Mouse (Mus musculus) frontal cortex, postnatal 36 days (tissue): Measurements from ENCODE around the gene P2rx7.

Source experiments
- DNase-seq, 2 experiments: peaks; one replicate each; pipeline ENCODE4 v3.0.0; 2022; ENCODE audit warnings: low spot score in 2 of 2

The P2rx7 gene

DNA sequence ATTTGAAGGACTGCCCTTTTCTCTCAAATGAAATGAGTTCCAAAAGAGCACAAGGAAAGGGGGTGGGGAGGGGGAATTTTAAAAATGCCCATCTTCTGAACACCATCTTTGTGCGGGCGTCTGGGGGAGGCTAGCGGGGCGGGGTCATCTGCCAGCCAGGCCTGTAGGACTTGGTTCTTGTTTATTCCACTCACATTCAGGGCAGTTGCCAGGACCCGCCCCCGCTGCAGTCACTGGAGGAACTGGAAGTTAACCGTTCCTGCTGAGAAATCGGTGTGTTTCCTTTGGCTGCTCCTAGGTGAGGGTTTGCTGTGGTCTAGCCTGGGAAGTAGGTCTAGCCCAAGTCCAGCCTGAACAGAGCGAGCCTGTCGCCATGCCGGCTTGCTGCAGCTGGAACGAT is at the start of gene P2rx7:
P2rx7 (plus strand) TSS at position 211 of the 400 bp plus-strand sequence.
- peak in 1 of 2 experiments; percentile 69 for DNase-seq

DNA sequence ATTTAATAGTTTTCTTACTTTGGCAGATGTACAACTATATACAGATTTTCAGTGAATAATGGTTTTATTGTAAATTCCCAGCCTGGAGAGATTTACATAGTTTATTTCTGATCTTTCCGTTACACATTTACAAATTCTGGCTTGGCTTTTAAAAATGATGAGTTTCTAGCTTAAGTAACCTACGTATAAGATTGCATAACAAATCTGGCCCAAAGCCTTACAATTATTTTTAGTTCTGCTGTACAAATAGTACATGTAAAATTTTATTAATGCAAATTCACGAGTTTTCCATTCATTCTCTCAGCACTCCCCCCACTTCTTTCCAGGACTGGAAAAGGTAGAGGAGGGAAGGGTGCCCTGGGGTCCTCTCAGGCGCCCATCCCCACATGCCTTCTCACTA is 48.2 kb upstream of the P2rx7 start:
- no peak for DNase-seq

DNA sequence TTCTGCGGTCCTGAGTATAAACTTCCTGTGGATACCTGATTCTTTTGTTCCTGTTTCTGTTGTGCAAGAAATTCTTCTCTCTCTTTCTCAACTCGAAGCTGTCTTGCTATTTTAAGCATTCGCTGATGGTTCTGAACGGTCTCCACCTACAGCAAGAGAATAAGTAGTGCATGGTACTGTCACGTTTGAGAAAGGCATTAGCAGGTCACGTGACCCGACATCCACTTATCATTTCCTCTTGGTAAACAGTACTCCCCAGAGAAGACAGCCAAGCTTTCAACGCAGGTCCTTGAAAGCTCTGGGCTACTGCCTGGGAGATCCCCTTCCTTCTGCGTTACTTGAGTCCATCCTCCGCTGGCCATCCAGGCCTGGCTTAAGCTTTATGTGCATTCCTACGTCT is 41.5 kb upstream of the P2rx7 start:
- DNase-seq, result no peak

DNA sequence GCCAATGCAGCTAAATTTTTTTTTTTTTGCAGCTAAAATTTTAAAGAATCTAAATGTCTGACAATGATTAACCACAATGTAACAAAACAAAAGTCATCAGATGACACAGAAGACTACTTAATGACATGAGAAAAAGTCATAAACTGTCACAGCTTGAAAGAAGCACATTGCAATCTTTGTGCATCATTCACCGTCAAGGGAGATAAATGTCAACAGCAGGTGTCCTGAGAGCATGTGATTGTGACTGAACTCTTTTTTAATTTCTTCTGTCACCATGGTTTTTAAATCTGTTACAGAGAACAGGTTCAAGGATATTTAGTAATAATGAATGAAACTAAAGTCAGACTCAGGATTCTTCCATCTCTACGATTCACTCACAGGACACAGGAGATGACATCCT is 38.8 kb upstream of the P2rx7 start:
- DNase-seq, result no peak

DNA sequence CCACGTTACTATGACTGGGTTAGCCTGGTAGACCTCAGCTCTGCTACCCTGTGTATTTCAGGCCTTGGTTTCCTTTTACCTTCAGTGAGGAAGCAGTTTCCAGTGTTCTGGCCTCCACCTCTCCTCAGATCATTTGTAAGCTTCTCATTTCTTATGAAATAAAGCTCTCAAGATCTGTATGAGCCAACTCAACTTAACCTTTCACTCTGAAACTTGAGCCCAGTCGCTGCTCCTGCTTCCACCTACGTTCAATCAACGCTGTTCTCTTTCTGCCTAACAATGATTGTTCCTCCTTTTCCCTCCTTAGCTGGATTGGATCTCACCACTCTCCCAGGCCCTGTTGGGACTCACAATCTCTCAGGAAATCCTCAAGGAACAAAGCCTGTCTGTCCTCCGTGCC is 32.1 kb upstream of the P2rx7 start:
- no peak for DNase-seq

DNA sequence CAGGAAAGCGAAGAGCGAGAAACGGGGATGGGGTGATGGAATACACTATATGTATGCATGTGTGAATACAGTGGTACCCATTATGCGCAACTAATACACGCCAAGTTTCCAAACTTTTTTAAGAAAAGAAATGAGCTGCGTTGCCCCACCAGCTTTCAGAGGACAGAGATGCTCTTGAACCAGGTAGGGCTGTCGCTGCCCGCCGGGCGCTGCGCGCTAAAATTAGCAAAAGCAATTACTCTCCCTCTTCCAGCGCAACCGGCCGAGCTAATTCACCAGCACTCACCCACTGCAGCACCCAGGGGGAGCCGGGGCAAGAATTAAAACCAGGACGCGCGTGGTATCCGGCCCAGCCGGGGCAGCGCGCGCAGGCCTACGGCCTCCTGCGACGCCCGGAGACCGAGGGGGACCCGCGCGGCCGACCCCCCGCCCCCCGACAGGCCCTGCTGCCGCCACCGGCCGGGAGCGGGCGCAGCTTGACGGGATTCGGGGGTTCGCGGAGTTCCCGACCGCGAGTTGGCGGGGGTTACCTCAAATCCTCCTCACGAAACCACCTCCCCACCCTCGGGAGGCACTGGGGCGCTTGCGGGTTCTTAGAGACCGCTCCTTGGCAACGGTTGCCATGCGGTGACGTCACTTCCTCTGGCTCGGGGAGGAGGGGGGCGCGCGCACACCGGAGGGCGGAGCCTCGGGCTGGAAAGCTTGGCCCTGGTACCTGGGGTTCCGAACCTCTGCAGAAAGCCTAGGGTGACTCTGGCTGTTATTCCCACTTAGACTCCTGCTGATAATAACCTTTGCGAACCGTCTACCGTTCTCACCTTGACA is 29.6 kb upstream of the P2rx7 start, which contains the start of gene Ift81:
Ift81 (minus strand) TSS at position 611 of the 825 bp plus-strand sequence.
- DNase-seq, result peak; percentile 96

DNA sequence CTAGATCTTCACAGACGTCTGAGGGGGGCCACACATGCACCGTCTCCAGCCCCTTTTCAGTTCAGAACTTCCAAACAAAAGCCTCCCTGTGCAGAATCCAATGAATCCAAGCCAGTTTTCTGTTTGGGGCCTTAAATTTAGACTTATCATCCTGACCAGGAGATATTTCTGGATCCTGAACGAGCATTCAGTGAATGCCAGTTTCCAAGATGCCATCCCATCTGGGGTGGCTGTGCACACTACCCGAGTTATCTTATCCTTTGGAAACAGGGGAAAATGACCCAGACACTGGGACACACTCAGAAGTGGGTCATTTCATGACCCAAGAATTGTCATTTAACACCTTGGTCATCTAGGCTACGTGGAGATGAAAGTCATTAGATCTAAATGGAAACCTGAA is 26.0 kb upstream of the P2rx7 start:
- no peak for DNase-seq

DNA sequence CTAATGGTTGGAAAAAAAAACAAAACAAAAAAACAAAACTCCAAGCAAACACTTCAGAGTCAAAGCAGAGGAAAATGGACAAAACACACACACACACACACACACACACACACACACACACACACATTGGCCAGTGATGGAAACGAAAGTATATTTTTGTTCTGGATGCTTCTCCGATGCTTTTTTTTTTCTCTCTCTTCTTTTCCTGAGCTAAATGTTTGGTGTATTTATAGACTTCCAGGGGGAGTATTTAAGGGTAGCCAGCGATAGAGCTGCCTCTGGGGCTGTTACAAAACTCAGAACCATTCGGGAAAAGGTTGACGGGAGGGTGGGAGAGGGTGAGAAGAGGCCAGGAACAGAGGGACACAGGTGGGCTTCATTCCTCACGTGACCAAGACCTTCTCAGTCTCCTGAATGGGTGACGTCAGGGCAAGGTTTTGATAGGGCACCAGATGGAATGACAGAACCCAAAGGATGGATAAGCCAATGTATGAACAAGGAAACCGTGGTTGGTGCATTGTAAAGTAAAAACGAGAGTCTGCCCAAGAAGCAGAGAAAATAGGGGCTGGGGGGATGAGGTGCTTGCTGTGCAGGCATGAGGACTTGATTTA is 23.9 kb upstream of the P2rx7 start:
- DNase-seq, result peak in 1 of 2 experiments; percentile 59

DNA sequence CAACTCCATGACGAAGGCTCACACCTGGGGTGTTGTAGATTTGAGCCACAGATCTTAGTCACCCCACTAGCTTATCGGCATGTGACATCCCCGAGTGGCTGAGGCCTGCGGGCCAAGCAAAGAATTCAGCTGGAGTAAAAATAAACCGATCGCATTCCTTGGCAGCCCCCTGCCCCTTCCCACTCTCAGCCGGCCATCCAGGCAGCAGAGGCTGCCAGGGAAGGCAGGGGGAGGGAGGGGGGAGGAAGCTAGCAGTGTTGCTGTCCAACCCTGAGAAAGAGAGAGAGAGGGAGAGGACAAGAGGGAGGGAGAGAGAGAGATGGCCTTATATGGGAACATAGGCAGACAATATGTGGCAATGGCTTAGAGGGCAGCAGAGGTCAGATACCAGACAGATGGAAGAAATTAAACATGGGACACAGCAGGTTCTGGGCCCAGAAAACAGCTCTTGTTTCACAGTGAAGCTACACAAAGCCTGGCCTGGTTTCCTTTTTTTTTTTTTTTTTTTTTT is 22.3 kb upstream of the P2rx7 start:
- DNase-seq, result no peak

DNA sequence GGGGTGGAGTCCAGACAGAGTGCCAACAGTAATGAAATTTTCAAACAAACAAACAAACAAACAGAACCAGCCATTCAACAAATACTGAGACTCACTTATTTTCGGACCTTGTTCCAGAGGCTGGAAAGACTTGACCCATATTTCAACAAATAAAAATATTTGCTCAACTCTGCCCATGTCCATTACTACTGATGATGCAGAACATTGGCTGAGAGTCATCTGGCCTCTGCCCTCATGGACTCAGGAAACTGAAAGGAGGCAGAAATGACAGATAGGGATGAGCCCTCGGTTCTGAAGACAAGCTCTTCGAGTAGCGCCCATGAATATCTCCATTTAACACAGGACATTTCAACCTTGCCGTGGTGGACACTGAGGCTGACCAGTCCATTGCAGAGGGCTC is 21.2 kb upstream of the P2rx7 start:
- no peak for DNase-seq

DNA sequence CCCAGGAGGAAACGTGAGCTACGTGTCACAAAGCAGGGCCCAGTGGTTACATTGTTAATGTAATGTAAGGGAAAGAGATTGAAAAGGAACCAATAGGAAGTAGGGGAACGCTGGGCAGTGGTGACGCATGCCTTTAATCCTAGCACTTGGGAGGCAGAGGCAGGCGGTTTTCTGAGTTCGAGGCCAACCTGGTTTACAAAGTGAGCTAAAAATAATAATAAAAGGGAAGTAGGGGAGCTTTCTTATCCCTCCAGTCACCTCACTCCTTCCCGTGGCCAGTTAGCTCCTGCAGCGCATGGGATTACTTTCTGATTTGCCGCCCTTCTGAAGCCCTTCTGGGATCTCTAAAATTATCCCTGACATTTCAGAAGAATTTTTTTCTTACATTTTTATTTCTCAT is 19.9 kb upstream of the P2rx7 start:
- DNase-seq, result no peak

DNA sequence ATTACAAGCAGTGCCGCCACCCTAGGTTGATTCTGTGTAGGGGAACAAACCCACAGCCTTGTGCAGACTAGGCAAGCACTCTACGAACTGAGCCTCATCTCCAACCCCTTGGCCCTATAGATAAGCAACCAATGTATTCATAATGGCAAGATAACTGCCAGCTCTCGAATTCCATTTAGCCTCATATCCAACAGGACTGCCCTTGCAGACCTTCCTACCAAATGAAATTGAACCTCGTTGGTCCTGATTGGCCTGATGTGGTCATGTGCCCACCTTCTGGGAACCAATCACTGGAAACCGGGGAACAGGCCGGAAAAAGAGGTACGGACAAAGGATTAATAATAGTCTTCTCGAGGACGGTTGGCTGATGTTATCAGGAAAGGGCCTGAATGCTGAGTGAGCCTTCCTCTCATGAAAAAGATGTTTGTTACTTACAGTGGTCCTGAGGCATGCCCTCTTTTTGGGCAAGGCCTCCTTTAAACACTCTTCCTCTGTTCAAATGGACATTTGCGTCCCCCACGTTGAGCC is 18.7 kb upstream of the P2rx7 start:
- DNase-seq, result no peak

DNA sequence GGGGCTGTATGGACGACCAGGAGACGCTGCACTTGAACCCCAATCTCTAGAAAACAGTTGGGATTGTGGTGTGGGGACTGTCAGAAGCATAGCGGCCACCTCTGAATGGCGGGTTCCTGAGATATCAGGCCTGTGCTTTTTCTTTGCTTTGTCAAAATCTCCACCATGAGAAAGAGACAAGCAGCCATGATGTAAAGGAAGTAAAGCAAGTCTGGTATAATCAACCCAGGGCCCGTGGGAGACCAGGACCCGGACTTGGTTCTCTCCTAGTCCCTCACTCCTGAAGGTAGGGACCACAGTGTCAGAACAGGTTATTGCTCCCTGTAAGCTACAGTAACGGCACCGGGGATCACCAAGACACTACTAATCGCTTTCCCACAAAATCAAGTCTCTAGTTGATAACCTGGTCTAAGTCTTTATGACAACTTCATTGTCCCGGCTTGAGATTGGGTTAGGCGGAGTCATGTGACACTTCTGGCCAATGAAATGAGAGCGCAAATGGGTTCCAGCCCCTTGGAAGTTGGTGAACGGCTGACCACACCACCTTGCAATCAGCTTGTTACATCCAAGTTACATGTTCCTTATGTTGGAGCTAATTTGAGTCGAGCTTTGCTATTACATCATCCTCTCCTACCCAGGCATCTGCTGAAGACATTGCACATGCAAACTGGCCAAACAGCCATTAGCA is 18.0 kb upstream of the P2rx7 start:
- no peak for DNase-seq

DNA sequence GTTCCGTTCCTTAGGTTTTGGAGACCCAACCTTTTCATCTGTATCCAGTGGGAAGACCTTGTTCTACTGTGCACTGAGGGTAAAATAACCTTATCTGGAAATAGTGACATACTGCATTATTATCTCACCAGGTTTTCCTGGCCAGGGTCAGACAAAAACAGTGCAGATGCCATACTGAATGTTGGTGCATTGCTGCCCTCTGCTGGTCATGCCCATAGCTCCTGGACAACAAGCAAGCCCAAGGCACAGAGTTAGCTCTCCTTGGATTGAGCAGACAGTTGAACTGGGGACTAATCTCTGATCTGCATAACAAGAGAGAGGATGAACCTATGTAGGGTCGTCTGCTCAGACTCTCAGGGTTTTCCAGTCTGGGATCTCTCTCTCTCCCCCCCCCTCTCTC is 16.5 kb upstream of the P2rx7 start:
- DNase-seq, result peak; percentile 89 to 93

DNA sequence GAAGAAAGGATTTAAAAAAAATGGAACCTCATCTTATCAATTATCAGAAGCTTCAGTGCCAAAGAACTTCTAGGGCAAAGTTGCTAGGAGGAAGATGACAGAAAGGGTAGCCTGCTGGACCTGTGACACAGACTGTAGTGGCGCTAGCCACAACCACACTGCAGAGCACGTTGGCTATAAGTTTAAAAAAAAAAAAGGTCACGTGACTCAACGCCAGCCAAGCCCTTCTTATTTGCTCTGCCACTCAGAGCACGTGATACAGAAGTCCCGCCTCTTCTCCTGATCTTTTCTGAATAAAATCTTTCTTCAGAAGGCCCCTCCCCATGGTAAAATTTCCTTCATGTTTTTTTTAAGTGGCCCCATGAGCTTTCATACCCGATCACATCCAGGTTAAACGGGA is 8.5 kb upstream of the P2rx7 start:
- no peak for DNase-seq

DNA sequence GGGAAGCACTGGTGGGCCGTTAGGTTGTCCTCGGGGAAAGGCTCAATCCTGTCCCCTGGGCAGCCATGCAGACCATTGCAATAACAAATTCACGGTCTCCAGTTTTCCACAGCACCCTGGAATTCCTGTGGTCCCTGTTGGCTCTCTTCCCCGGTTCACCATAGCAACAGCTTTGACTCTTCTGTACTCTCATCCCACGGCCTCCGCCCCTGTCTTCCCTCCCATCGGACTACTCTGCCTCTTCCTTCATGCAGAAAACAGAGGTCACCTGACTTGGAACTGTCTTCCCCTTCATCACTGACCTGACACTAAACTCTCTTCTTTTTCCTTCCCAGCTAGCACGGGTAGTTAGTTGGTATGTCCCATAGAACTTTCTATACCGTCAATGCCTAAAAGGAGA is 7.4 kb upstream of the P2rx7 start:
- DNase-seq, result no peak

DNA sequence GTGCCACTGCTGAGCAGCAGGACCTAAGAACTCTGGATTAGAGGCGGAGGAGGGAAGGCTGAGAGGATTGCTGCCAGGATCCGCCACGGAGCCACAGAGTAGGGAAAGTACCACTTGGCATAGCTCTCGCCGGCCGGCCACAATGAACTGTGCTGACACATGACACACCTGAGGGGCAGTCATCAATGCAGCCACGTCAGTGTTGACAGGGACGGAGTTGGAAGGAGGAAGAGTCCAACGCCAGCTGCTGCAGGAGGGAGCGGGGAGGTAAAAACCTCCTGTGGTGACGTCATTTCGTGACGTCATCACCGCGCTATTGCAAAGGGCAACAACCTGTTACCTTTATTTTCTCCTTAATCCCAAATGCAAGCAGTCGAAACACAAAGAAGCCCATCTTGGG is 6.8 kb upstream of the P2rx7 start:
- DNase-seq, result no peak

DNA sequence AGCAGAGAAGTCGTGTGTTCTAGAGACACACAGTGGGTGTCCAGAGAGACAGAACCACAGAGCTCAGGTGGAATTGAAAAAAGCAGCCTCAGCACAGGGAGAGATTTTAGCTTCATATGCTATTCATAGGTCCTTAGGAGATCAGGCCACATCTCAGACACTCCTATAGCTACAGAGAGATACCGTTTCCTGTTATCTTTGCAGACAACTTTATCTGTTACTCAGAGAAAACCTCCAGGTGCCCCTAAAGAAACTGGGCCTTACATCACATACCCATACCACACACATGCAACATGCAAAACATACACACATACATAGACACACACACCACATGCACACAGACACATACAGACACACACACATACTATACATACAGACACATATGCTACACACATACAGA is 5.4 kb upstream of the P2rx7 start:
- DNase-seq, result no peak

DNA sequence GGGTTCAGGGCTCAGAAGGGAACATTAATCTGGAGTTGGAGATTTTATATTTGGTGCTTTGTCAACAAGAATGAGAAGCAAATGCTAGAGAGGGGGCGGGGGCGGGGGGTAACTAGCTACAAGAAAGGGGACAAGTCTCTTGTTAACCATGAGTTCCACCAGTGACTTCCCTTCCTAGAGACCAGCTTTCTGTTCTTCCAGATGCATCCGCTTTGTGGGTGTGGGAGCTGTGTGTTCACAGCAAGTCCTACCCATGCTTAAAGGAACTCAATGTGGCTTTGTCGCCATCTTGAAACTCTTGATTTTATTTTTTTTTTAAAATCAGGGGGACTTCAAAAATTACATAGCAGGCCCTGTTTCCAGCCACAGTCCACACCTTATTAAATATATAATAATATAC is 4.2 kb upstream of the P2rx7 start:
- no peak for DNase-seq

DNA sequence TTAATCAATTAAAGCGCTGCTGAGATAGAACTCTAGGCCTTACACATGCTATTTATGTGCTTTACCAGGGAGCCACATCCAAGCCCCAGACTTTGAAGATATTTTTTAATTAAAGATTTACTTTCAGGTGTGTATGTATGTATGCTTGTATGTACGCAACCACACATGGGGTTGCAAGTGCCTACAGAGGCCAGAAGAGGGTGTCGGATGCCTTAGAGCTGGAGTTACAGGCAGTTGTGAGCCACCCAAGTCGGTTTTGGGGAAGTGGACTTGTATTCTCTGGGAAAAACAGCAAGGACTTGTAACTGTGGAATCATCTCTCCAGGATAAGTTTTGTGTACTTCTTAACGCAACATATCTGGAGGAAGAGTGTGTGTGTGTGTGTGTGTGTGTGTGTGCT is 3.7 kb upstream of the P2rx7 start:
- DNase-seq, result no peak

DNA sequence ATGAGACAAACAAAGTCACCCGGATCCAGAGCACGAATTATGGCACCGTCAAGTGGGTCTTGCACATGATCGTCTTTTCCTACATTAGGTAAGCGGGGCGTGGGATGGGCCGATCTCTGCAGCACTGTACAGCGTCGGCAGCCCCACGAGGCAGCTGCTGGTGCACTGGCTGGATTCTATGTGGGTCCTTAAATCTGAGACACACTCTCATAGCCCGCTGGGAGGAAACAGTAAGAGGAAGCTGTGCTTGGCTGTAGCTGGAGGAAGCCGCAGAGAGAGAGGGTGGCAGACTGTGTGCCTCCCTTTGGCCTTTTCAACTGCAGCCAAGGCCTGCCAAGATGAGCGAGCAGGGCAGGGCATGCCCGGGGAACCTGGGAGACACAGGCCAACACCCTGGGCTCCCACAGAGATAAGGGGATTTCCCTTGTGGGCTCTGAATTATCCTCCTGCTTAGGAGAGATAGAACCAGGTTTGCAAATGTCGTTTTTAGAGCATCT is 448 bp downstream of the P2rx7 start:
- no peak for DNase-seq

DNA sequence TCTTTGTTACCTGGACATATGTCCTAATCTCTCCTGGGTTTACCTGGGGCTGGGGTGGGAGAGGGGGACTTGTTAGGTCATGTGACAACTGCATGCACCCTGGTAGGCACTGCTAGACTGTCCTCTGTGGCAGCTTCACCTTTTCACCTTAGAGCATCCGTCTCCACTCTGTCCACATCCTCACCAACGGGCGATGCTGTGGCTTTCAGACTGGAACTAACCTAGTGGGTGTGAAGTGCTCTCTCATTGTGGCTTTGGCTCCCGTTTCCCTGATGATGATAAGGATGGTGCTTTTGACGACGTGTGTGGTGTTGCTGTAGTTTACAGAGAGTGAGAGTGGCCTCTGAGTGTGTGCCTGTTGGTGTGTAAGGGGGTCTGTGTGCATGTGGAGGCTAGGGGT is 1.6 kb downstream of the P2rx7 start:
- DNase-seq, result no peak
